Mouse (Mus musculus) myocyte (in vitro differentiated cells): Measurements from ENCODE around the gene Nhsl2.

Experiments used
- MAX ChIP-seq: IDR thresholded peaks from one replicate; pipeline ENCODE4 v1.6.1; 2011; ENCODE audit warnings: low read depth, mild to moderate bottlenecking, control low read depth
- MYOD1 ChIP-seq, 3 experiments: IDR thresholded peaks; one replicate each; pipeline ENCODE4 v1.6.1; 2011; ENCODE audit warnings: control low read depth in 2 of 3, low read depth in 2 of 3, mild to moderate bottlenecking in 2 of 3, moderate library complexity in 1 of 3; ENCODE audit not compliant: insufficient read length in 2 of 3, control insufficient read depth in 1 of 3
- MYOG ChIP-seq, 3 experiments: IDR thresholded peaks; one replicate each; pipeline ENCODE4 v1.6.1; 2011; ENCODE audit warnings: control low read depth in 2 of 3, low read depth in 2 of 3, mild to moderate bottlenecking in 2 of 3; ENCODE audit not compliant: insufficient read length in 2 of 3, control insufficient read depth in 1 of 3, insufficient read depth in 1 of 3
- POLR2A ChIP-seq: IDR thresholded peaks from one replicate; pipeline ENCODE4 v1.6.1; 2011; ENCODE audit warnings: low read depth, mild to moderate bottlenecking, control low read depth, moderate library complexity; ENCODE audit not compliant: insufficient read length
- POLR2AphosphoS2 ChIP-seq: IDR thresholded peaks from one replicate; pipeline ENCODE4 v1.6.1; 2011; ENCODE audit warnings: low read depth, control low read depth; ENCODE audit not compliant: insufficient read length
- REST ChIP-seq: IDR thresholded peaks from one replicate; pipeline ENCODE4 v1.6.1; 2011; ENCODE audit warnings: mild to moderate bottlenecking, control low read depth, moderate library complexity; ENCODE audit not compliant: insufficient read depth, insufficient read length
- TCF12 ChIP-seq: IDR thresholded peaks from one replicate; pipeline ENCODE4 v1.6.1; 2011; ENCODE audit warnings: mild to moderate bottlenecking, control low read depth; ENCODE audit not compliant: poor library complexity, insufficient read depth, severe bottlenecking
- USF1 ChIP-seq: IDR thresholded peaks from one replicate; pipeline ENCODE4 v1.6.1; 2011; ENCODE audit warnings: low read depth, mild to moderate bottlenecking, control low read depth, moderate library complexity

DNA sequence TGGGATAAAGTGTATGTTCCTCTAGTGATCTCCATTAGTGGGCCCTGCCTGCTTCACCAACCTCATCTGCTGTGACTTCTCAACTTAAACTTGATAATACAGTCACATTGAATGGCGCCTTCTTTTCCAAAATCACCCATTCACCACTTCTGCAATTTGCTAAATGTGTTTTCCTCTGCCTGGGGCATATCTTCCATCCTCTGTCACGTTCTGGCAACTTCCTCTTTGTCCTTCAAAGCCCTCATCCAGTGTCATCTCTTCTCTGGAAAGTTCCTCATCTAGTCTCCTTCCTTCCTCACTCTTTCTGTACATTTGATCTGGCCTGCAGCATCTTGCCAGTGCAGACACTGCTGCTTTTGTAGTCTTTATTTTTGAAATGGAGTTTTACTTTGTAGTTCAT is 158.8 kb downstream of the Nhsl2 start:
- TF ChIP-seq USF1 (no peak), TCF12 (no peak), POLR2A (no peak), MYOD1 (IDR thresholded peaks at IDR 0.05; ENCODE audit: control insufficient read depth in 1 of 3, insufficient read length in 2 of 3, low read depth in 2 of 3) (no peak), POLR2AphosphoS2 (no peak), MYOG (IDR thresholded peaks at IDR 0.05; ENCODE audit: control insufficient read depth in 1 of 3, insufficient read depth in 1 of 3, insufficient read length in 2 of 3, low read depth in 2 of 3) (no peak), MAX (no peak), REST (no peak)
